Mouse (Mus musculus): ENCODE results near the gene Dydc2.

Dydc2 gene

GRCm38 (mm10) chr14:40999904-41000645 is 68.9 kb downstream of the Dydc2 start:
- DNase-seq (ENCODE audit: low spot score in 2 of 2), result no peak

Data from right cerebral cortex, postnatal 36 days (tissue).